Mouse (Mus musculus) cerebellum, adult 2 months (tissue): ENCODE data around the gene Ikzf3.

Experiments
- CTCF ChIP-seq: fragments of 200-500 bp; IDR thresholded peaks from 2 replicates; pipeline ENCODE4 v1.5.1; 2011; ENCODE audit warnings: low read depth, mild to moderate bottlenecking, control low read depth, low read length, moderate library complexity, borderline replicate concordance; ENCODE audit not compliant: insufficient read depth
- POLR2A ChIP-seq: fragments of 200-500 bp; IDR thresholded peaks from 2 replicates; pipeline ENCODE4 v1.6.1; 2011; ENCODE audit warnings: low read length, control low read depth, borderline replicate concordance; ENCODE audit not compliant: insufficient read depth

DNA sequence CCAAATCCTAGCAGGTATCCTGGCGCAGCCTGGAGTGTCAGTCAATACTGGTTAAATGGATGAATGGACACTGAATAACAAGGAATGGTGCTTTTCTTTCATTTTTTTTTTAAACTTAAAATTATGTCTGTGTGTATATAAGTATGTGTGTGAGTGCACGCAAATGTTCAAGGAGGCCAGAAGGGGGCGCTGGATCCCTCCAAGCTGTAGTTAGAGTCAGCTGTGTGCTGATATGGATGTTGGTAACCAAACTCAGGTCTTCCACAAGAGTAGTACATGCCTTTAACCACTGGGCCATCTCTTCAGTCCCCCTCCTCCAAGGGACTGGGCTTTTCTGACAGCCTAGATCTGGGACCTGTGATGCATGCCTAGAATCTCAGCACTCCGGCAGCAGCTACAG, 90.3 kb downstream of the Ikzf3 start:
- TF ChIP-seq CTCF (peak; percentile 20; the same call in 1 of the 2 replicates), POLR2A (no peak)
